Mouse (Mus musculus): Measurements from ENCODE around the gene H1f0. TPM values are rescaled to one million over a fixed set of nuclear protein-coding genes. Genes with fewer than 3 reads are reported as not detected.
A peak's percentile ranks its signal among the peaks of the same experiment; 100 is the strongest.

Gene H1f0
- total and polyA plus RNA-seq, 3 experiments = 33.5 to 213 (median 46.8) TPM

GRCm38 (mm10) chr15:79029519-79030241 lies 1.4 kb downstream of the H1f0 start:
- H3K4me3 ChIP-seq (ENCODE audit: control insufficient read depth in 1 of 2, insufficient read depth in 1 of 2, low read depth in 2 of 2, low read length in 2 of 2) = peak overlapping the region; percentile 58 to 75
- peaks cover 7% of the 10 kb centered on the region; the same call in 1 of the 2 replicates for H3K79me2 ChIP-seq (ENCODE audit: control insufficient read depth, insufficient read depth, low read length, poor library complexity)
- H3K27ac ChIP-seq (ENCODE audit: control insufficient read depth, low read depth, low read length) = no peak overlapping the region
- H3K27me3 ChIP-seq (ENCODE audit: control insufficient read depth in 1 of 2, insufficient read depth in 2 of 2, low read length in 2 of 2) = no peaks in the 10 kb centered on the region; a peak in 1 of 4 replicates
- TF ChIP-seq ETS1 (IDR thresholded peaks at IDR 0.05; ENCODE audit: low read depth, low read length) (no peak), RCOR1 (IDR thresholded peaks at IDR 0.05; ENCODE audit: low read depth, low read length) (no peak), ZNF384 (IDR thresholded peaks at IDR 0.05; ENCODE audit: low read depth, low read length) (0 out of 2 replicates have a peak, but pooled peaks have one; percentile 48), GABPA (IDR thresholded peaks at IDR 0.05; ENCODE audit: low read depth, low read length) (no peak), POLR2A (IDR thresholded peaks at IDR 0.05; ENCODE audit: control insufficient read depth in 1 of 2, insufficient read depth in 1 of 2, low read depth in 1 of 2, low read length in 2 of 2, poor library complexity in 1 of 2) (peak in 1 of 2 experiments; percentile 32; a peak in 1 of 4 replicates), TAL1 (IDR thresholded peaks at IDR 0.05; ENCODE audit: low read length) (no peak), POLR2AphosphoS2 (IDR thresholded peaks at IDR 0.05; ENCODE audit: low read length) (peak; percentile 46; the same call in 1 of the 2 replicates), USF2 (IDR thresholded peaks at IDR 0.05; ENCODE audit: borderline replicate concordance in 1 of 2, insufficient read depth in 1 of 2, low read depth in 1 of 2, low read length in 2 of 2) (no peak), GATA1 (IDR thresholded peaks at IDR 0.05; ENCODE audit: low read depth, low read length) (no peak), ZMIZ1 (IDR thresholded peaks at IDR 0.05; ENCODE audit: low read depth, low read length) (peak; percentile 26; the same call in 1 of the 2 replicates), NELFE (IDR thresholded peaks at IDR 0.05; ENCODE audit: low read depth, low read length) (no peak; the same call in 1 of the 2 replicates), ZKSCAN1 (IDR thresholded peaks at IDR 0.05; ENCODE audit: low read depth, low read length) (no peak)
- H3K9ac ChIP-seq (ENCODE audit: control insufficient read depth, low read depth, low read length, poor library complexity, severe bottlenecking) = peak overlapping the region; percentile 89
- H3K36me3 ChIP-seq (ENCODE audit: control insufficient read depth in 1 of 2, insufficient read depth in 2 of 2, low read length in 2 of 2) = peaks cover 0 to 6% of the 10 kb centered on the region in 2 experiments; a peak in 1 of 4 replicates
- H3K4me1 ChIP-seq (ENCODE audit: control insufficient read depth in 1 of 2, insufficient read depth in 2 of 2, low read length in 2 of 2) = peaks cover 0 to 17% of the 10 kb centered on the region in 2 experiments; a peak in 2 of 4 replicates
- H3K9me3 ChIP-seq (replicated peaks; ENCODE audit: insufficient read depth, low read length) = no peaks in the 10 kb centered on the region
- DNase-seq (ENCODE audit: low read depth, low spot score) = peak; percentile 53

GRCm38 (mm10) chr15:79030551-79031435 lies 2.5 kb downstream of the H1f0 start:
- peak overlapping the region; percentile 71 to 77 for H3K4me3 ChIP-seq (ENCODE audit: control insufficient read depth in 1 of 2, insufficient read depth in 1 of 2, low read depth in 2 of 2, low read length in 2 of 2)
- H3K9me3 ChIP-seq (replicated peaks; ENCODE audit: insufficient read depth, low read length) = no peaks in the 10 kb centered on the region
- no peak overlapping the region for H3K27ac ChIP-seq (ENCODE audit: control insufficient read depth, low read depth, low read length)
- no peaks in the 10 kb centered on the region for H3K27me3 ChIP-seq (ENCODE audit: control insufficient read depth in 1 of 2, insufficient read depth in 2 of 2, low read length in 2 of 2)
- peaks cover 7% of the 10 kb centered on the region; the same call in 1 of the 2 replicates for H3K79me2 ChIP-seq (ENCODE audit: control insufficient read depth, insufficient read depth, low read length, poor library complexity)
- H3K9ac ChIP-seq (ENCODE audit: control insufficient read depth, low read depth, low read length, poor library complexity, severe bottlenecking) = peak overlapping the region; percentile 71
- H3K36me3 ChIP-seq (ENCODE audit: control insufficient read depth in 1 of 2, insufficient read depth in 2 of 2, low read length in 2 of 2) = peaks cover 0 to 6% of the 10 kb centered on the region in 2 experiments; a peak in 1 of 4 replicates
- H3K4me1 ChIP-seq (ENCODE audit: control insufficient read depth in 1 of 2, insufficient read depth in 2 of 2, low read length in 2 of 2) = peaks cover 0 to 17% of the 10 kb centered on the region in 2 experiments; a peak in 2 of 4 replicates
- peak; percentile 97 for DNase-seq (ENCODE audit: low read depth, low spot score)
- TF ChIP-seq SMC3 (IDR thresholded peaks at IDR 0.05; ENCODE audit: low read depth, low read length) (no peak), KAT2A (conservative IDR thresholded peaks at IDR 0.05; ENCODE audit: low read depth, low read length) (no peak), SIN3A (IDR thresholded peaks at IDR 0.05; ENCODE audit: low read length) (peak; percentile 86), EP300 (IDR thresholded peaks at IDR 0.05; ENCODE audit: low read depth in 1 of 2, low read length in 2 of 2) (no peak), MXI1 (IDR thresholded peaks at IDR 0.05; ENCODE audit: low read depth, low read length) (peak; percentile 91), TBP (IDR thresholded peaks at IDR 0.05; ENCODE audit: low read depth, low read length) (peak; percentile 50), MAFK (IDR thresholded peaks at IDR 0.05; ENCODE audit: borderline replicate concordance, low read depth, low read length) (no peak), JUND (IDR thresholded peaks at IDR 0.05; ENCODE audit: low read depth, low read length) (no peak), ZMIZ1 (IDR thresholded peaks at IDR 0.05; ENCODE audit: low read depth, low read length) (0 out of 2 replicates have a peak, but pooled peaks have one; percentile 43), MYB (IDR thresholded peaks at IDR 0.05; ENCODE audit: low read depth, low read length) (no peak), E2F4 (IDR thresholded peaks at IDR 0.05; ENCODE audit: borderline replicate concordance, low read depth, low read length) (peak; percentile 82; the same call in 1 of the 2 replicates), POLR2A (IDR thresholded peaks at IDR 0.05; ENCODE audit: control insufficient read depth in 1 of 2, insufficient read depth in 1 of 2, low read depth in 1 of 2, low read length in 2 of 2, poor library complexity in 1 of 2) (peak; percentile 61 to 81), BHLHE40 (IDR thresholded peaks at IDR 0.05; ENCODE audit: borderline replicate concordance, low read depth, low read length) (peak; percentile 87), ELF1 (IDR thresholded peaks at IDR 0.05; ENCODE audit: low read depth, low read length) (0 out of 2 replicates have a peak, but pooled peaks have one; percentile 18), MYC (IDR thresholded peaks at IDR 0.05; ENCODE audit: low read depth, low read length) (peak; percentile 46), TAL1 (IDR thresholded peaks at IDR 0.05; ENCODE audit: low read length) (no peak), CHD1 (IDR thresholded peaks at IDR 0.05; ENCODE audit: low read depth, low read length) (no peak), POLR2AphosphoS5 (IDR thresholded peaks at IDR 0.05; ENCODE audit: borderline replicate concordance, low read depth, low read length) (no peak), GABPA (IDR thresholded peaks at IDR 0.05; ENCODE audit: low read depth, low read length) (no peak)

Data from MEL (cell line).